Mouse (Mus musculus) E14TG2a.4 (cell line): ENCODE data around the gene Nr3c2.

ENCODE experiments used
- H3K27me3 ChIP-seq: 2 replicates; pipeline ENCODE4 v1.6.1; 2014; ENCODE audit warnings: low read length, control low read depth; ENCODE audit not compliant: insufficient read depth
- H3K36me3 ChIP-seq: 2 replicates; pipeline ENCODE4 v1.6.1; 2014; ENCODE audit warnings: low read length, control low read depth; ENCODE audit not compliant: insufficient read depth
- H3K4me1 ChIP-seq: replicated peaks from 2 replicates; pipeline ENCODE4 v1.6.1; 2014; ENCODE audit warnings: low read depth, low read length, control low read depth
- H3K4me3 ChIP-seq: replicated peaks from 2 replicates; pipeline ENCODE4 v1.5.1; 2014; ENCODE audit warnings: mild to moderate bottlenecking, low read length
- H3K9me3 ChIP-seq: 2 replicates; pipeline ENCODE4 v1.6.1; 2014; ENCODE audit warnings: low read length, control low read depth
- CTCF ChIP-seq: conservative IDR thresholded peaks from 2 replicates; pipeline ENCODE4 v1.5.1; 2014; ENCODE audit warnings: low read length
- NANOG ChIP-seq: IDR thresholded peaks from 2 replicates; pipeline ENCODE4 v1.6.1; 2014; ENCODE audit warnings: borderline replicate concordance, low read length, mixed read lengths
- POU5F1 ChIP-seq: IDR thresholded peaks from 2 replicates; pipeline ENCODE4 v1.6.1; 2014; ENCODE audit warnings: low read length, borderline replicate concordance

The Nr3c2 gene

GRCm38 (mm10) chr8:76899411-76900154, at the start of gene Nr3c2:
Gene Nr3c2, plus strand, starts transcription at chr8:76899442.
- Histone ChIP-seq H3K4me3 (peak within 1 kb of the TSS; percentile 84), H3K4me1 (peaks cover 14% of the 10 kb centered on the region), H3K36me3 (no peaks in the 10 kb centered on the region), H3K9me3 (no peaks in the 10 kb centered on the region), H3K27me3 (peaks cover 49% of the 10 kb centered on the region)
- TF ChIP-seq NANOG (no peak), CTCF (no peak), POU5F1 (no peak)

GRCm38 (mm10) chr8:76858534-76858933, 40.7 kb upstream of the Nr3c2 start:
- Histone ChIP-seq H3K27me3 (no peaks in the 10 kb centered on the region), H3K4me1 (no peaks in the 10 kb centered on the region), H3K9me3 (peaks cover 13% of the 10 kb centered on the region), H3K36me3 (no peaks in the 10 kb centered on the region), H3K4me3 (no peak overlapping the region)
- TF ChIP-seq CTCF (no peak), NANOG (no peak), POU5F1 (no peak)

- TF ChIP-seq NANOG, result no peak
- no peak for TF ChIP-seq CTCF
- peaks cover 24% of the 10 kb centered on the region for H3K9me3 ChIP-seq
- H3K27me3 ChIP-seq, result no peaks in the 10 kb centered on the region
- H3K36me3 ChIP-seq, result no peaks in the 10 kb centered on the region
- H3K4me3 ChIP-seq, result no peak overlapping the region
- no peaks in the 10 kb centered on the region for H3K4me1 ChIP-seq
These were observed 39.5 kb upstream of the Nr3c2 start for GRCm38 (mm10) chr8:76859709-76860108.

GRCm38 (mm10) chr8:76863066-76863465, 36.2 kb upstream of the Nr3c2 start:
- Histone ChIP-seq H3K4me1 (no peaks in the 10 kb centered on the region), H3K9me3 (peaks cover 24% of the 10 kb centered on the region), H3K36me3 (no peaks in the 10 kb centered on the region), H3K27me3 (no peaks in the 10 kb centered on the region), H3K4me3 (no peak overlapping the region)
- TF ChIP-seq NANOG (no peak), CTCF (no peak), POU5F1 (no peak; the same call in 1 of the 2 replicates)

GRCm38 (mm10) chr8:76876809-76877208, 22.4 kb upstream of the Nr3c2 start:
- H3K4me1 ChIP-seq, result no peaks in the 10 kb centered on the region

GRCm38 (mm10) chr8:76897050-76897449, 2.2 kb upstream of the Nr3c2 start:
- Histone ChIP-seq H3K27me3 (peaks cover 38% of the 10 kb centered on the region), H3K4me1 (peaks cover 10% of the 10 kb centered on the region), H3K36me3 (no peaks in the 10 kb centered on the region), H3K4me3 (no peak overlapping the region), H3K9me3 (no peaks in the 10 kb centered on the region)
- TF ChIP-seq CTCF, result no peak
- no peak for TF ChIP-seq POU5F1
- no peak for TF ChIP-seq NANOG

More at GRCm38 (mm10) chr8:76876809-76877208, 22.4 kb upstream of the Nr3c2 start:
- Histone ChIP-seq H3K27me3 (no peaks in the 10 kb centered on the region), H3K36me3 (no peaks in the 10 kb centered on the region), H3K4me3 (no peak overlapping the region), H3K9me3 (peaks cover 6% of the 10 kb centered on the region; the same call in 1 of the 2 replicates)
- TF ChIP-seq NANOG (no peak), CTCF (no peak), POU5F1 (no peak)

GRCm38 (mm10) chr8:76898721-76899410, 376 bp upstream of the Nr3c2 start:
- no peaks in the 10 kb centered on the region for H3K9me3 ChIP-seq
- no peaks in the 10 kb centered on the region for H3K36me3 ChIP-seq
- peaks cover 14% of the 10 kb centered on the region for H3K4me1 ChIP-seq
- no peak for TF ChIP-seq POU5F1
- no peak for TF ChIP-seq NANOG
- peak overlapping the region; percentile 84 for H3K4me3 ChIP-seq
- H3K27me3 ChIP-seq, result peaks cover 49% of the 10 kb centered on the region

- peaks cover 14% of the 10 kb centered on the region for H3K4me1 ChIP-seq
- H3K27me3 ChIP-seq, result peaks cover 52% of the 10 kb centered on the region
- no peaks in the 10 kb centered on the region for H3K36me3 ChIP-seq
- TF ChIP-seq POU5F1 (no peak), CTCF (no peak), NANOG (no peak)
- no peaks in the 10 kb centered on the region for H3K9me3 ChIP-seq
- H3K4me3 ChIP-seq, result peak overlapping the region; percentile 84
These were observed 1.2 kb downstream of the Nr3c2 start for GRCm38 (mm10) chr8:76900155-76901141.
